Mouse (Mus musculus): ENCODE results near the gene Otop1.

Otop1 gene

DNA sequence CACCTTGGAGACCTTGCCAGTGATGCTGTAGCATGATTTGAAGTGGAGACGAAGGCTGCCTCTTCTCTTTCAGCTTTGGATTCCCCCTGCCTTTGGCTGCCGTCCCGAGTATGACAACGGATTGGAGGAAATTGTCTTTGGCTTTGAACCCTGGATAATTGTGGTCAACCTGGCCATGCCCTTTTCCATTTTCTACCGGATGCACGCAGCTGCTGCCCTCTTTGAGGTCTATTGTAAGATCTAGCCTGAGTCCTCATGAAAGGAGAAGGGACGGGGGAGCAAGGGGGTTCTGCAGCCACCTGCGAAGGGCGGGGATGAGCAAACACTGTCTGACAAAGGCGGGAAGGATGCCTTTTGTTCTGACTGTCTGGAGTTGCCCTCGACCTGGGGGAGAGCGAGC lies 26.9 kb downstream of the Otop1 start:
- no peak for DNase-seq

DNA sequence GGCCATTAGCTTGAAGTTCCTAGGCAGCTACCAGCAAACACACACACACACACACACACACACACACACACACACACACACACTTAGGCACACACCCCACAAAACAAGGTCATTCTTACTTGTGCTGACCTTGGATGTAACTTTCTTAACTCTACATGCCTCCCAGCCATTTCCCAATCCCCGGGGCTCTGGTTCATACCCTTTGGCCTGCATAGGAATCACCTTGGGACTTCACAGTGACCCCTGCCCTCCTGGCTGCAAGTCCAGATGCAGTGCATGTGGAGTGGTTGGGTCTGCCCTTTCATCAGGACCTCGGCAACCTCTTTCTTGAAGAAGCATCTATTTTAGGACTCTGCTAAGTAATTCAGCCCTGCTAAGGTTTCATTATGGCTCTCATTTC lies 29.5 kb downstream of the Otop1 start:
- no peak for DNase-seq

GRCm38 (mm10) chr5:38307255-38308101 lies 31.7 kb downstream of the Otop1 start:
- peak; percentile 68 to 85 for DNase-seq

- DNase-seq, result peak; percentile 27 to 62
Observed at GRCm38 (mm10) chr5:38308873-38309272, 33.1 kb downstream of the Otop1 start.

DNA sequence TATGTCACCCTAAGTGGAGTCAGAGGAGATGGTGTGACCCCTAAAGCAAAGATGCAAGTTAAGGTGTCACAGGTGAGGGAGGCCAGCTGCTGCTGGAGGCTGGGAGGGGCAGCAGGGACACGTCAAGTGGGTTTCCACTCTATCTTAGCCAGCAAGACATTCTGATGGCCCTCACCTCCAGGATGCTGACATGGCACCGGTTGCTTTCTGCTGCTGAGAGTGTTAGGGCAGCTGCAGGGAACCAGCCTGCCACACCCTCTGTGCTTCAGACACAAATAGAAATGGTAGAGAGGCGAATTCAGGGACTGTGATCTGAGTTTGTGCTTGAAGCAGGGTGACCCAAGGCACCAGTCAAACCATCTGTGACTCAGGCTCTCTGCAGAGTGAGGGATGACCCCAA lies 34.0 kb downstream of the Otop1 start:
- DNase-seq, result no peak

DNA sequence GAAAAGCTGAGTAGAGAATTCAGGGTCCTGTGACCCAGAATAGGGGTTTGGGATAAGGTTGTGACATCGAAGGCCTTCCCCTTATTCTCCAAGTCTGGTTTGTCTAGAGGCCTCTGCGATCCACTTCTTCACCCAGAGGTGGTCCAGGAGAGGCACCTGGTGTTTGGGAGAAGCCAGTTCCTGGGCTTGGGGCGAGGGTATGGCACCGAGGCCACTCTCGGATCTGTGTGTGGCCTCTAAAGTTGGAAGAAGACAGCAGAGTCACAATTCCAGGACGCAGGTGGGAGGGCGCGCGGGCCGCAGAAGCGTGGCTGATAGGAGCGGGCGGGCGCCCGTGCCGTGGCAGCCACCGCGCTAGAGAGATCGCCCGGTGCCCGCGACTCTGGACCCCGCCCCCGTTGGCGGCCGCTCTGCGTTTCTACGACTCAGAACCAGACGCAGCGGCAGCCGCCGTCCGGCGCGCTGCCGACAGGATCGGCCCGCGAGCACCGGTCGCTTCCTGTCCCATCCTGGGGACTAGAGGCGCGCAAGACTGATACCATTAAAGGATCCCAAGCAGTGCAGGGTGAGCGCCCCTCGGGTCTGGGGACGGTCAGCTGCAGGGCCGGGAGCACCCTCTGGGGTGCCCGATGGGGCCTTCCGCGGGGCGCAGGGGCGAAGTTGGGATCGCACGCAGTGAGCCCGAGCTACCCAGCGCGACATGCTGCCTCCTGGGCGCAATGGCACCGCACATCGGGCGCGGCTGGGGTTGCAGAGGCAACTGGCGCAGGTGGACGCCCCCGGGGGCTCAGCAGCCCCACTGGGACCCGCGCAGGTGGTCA lies 43.4 kb downstream of the Otop1 start, which contains the start of gene Drd5:
Drd5 (plus strand) TSS at position 402 of the 821 bp plus-strand sequence.
- DNase-seq, result no peak

DNA sequence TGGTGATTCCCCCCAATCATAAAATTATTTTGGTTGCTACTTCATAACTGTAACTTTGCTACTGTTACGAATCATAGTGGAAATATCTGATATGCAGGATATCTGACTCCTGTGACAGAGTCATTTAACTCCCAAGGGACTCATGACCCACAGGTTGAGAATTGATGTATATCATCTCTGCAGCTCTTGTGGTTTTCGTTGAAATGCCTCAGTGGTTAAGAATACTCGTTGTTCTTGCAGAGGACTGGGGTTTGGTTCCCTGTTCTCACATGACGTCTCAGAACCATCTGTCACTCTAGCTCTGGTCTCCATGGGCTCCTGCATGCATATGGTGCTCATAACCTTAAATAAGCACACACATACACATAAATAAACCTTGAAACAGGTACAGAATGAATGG lies 57.6 kb downstream of the Otop1 start:
- no peak for DNase-seq

DNA sequence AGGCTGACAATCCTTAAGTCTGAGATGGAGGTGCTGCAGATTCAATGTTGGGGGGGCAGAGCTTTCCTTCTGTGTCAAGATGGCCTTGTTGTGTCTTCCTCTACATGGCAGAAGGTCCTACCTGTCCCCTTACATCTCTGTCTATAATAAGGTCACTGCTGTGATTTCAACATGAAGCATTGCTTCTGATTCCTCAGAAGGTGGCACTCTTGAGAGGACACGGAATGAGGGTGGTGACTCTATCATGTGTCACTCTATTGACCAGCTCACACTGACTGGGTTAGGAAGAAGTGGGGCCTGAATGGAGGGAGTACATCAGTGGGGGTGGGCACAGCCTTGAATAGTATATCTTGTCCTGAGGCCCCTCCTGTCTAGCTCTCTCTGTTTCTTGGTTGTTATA lies 58.8 kb downstream of the Otop1 start:
- no peak for DNase-seq

DNA sequence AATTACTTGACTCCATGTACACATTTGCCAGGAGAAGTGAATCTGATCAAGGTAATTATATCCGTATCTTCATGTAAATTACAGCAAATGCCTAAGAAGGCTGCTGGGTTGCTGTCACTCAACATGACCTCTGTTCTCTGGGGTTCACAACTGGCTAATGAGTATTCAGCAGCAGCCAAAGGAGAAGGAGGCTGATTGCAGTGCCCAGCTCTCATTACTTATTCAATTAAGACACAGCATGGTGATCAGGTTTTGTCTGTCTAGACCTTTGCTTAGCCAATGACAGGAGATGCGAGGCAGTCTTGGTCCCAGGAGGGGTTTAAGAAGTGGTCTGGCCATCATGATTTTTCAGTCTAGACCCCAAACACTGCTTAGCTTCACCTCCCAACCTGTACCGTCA lies 67.3 kb downstream of the Otop1 start:
- DNase-seq, result no peak

GRCm38 (mm10) chr5:38346646-38347432 lies 71.1 kb downstream of the Otop1 start:
- no peak for DNase-seq

DNA sequence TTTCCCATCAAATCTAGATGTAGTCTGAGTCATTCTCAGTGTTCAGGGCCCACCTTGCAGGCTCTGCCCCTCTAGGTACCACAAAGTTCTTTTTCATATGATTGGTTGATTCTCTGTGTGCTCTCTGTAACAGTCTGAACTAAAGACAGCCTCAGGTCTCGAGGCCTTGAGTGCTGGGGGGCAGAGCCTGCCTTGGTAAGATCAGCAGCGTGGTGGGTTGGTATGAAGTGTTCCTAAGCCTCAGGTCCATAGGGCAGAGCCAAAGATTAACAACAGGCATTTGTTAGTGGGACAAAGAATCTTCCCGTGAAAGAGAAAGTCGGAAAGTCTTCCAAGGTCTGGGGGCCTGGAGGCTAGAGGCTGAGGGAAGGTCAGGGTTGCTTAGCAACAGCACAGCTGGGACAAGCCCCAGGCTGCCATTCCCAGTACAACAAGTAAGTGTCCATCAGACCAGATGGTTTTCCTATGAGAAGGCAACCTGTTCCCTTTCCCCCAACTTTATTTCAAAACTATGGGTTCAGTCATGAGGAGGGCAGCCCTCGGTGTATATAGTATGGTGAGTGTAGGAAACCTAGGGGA lies 74.7 kb downstream of the Otop1 start:
- DNase-seq, result no peak

Data from spleen, adult 18-20 months (tissue).